Mouse (Mus musculus): ENCODE measurements around the gene Btrc.
"Not testable (repeated sequence)": the region's sequence is repeated elsewhere in the genome, so short reads cannot be mapped to it uniquely, and the experiment has no call there.

Gene Btrc

DNA sequence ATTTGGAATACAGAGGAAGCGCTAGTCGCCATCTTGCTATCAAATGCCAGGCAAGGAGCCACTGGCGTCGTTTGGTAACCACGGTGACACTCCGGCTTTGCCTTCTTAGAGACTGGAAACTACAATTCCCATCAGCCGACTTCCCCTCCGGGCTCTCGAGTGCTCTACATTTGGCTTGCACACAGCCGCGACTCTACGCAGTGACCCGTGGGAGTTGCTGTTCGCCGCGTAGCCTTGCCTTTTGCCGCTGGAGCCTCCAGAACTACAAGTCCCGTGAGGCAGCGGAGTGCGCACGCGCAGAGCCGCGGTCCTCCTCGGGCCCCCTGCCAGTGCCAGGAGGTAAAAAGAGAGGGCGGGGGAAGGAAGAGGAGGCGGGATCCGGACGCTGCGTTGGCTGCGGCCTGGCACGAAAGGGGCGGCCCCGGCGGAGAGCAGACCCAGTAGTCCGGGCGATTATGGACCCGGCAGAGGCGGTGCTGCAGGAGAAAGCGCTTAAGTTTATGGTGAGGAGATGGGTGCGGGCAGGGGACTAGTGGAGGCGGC, at the start of gene Btrc:
Gene Btrc, plus strand, starts transcription at position 351 of the 543 bp plus-strand sequence.
- DNase-seq (ENCODE audit: low spot score): peak; percentile 99

DNA sequence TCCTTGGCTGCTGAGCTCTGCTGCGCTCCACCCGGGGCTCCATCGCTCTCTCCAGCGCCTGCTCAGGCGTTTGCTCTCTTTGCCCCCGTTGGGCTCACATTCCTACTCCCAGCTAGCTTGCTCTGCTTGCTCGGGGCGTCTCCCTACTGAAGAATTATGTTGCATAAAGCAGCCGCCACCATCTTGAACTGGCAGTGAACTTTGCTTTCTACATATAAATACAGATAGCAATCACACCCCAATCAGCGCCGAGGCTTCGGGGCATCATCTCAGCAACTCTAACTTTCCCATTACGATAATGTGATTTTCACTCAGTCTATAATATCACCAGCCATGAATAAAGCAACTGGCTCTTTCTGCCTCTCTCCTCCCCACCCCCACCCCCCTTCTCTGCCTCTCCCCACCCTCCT, 46.1 kb upstream of the Btrc start:
- DNase-seq (ENCODE audit: low spot score): no peak

DNA sequence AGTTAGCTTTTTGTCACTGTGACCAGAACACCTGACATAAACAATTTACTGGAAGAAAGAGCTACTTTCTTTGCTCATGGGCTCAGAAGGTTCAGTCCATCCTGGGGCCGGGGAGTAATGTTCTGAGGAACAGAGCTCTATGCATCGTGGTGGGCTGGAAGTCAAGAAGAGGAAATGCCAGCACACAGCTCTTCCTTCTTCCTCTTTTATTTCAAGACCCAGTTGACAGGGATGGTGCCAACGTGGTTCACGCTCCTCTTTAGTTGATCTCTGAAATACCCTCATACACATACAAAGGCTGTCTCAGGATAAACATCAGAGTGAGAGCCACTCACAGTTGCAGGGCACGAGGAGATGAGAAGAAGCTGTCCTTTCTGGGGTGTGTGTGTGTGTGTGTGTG, 42.5 kb upstream of the Btrc start:
- no peak for DNase-seq (ENCODE audit: low spot score)

DNA sequence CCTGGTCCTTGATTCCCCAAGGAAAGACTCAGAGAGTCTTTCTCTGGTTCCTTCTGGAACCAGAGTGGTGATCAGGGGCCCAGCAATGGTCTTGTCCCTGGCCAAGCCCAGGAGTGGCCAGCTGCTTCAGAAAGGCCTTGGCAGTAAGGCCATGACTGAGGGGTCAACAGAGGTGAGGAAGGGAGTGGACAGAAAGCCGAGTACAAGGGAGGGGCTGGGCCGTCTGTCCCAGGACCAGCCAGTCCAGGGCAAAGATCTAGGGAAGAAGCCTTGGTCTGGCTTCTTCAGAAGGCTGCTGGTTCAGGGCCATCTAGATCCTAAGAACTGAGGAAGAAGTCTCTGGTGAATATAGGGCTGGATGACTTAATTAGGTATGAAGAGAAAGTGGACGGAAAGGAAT, 34.5 kb upstream of the Btrc start:
- no peak for DNase-seq (ENCODE audit: low spot score)

DNA sequence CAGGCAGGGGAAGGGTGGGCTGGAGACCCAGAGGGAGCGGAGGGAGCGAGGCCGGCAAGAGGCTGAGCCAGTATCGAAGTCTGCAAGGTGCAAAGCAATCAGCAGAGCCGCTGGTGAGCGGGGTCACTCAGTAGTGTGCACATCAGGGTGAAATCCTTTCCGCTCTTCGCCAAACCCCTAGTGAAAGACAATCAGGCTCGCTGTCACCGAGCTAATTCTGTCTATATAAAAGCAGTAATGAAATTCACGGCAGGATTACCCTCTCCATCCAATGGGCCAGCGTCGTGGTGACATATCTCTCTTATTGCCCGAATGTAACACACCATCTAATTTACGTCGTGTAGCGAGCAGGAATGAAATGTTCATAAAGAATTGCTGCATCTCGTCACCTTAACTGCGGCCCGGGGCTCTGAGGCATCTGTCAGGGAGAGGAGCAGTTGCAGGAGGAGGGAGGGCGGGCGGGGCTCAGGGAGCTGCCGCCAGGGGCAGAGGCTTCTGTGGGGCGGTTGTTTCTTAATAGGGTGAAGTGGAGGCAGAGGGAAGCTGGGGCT, 33.7 kb upstream of the Btrc start:
- DNase-seq (ENCODE audit: low spot score): no peak

DNA sequence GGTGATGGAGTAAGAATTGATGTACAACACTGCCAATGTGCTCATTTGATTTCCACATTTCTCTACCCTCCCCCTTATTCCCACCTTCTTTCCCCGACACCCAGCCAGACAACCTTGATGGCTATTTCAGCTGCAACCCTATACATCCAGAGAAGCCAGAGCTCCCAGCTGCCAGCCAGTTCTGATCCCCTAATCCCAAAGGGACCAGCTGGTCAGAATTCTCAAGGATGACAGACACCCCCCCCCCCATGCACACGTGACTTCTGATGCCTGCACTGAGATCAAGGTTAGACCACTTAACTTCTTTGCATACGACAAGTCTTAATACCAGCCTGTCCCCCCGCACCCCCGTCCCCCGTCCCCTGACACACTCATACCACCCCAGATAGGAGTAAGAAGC, 26.8 kb upstream of the Btrc start:
- DNase-seq (ENCODE audit: low spot score): no peak

DNA sequence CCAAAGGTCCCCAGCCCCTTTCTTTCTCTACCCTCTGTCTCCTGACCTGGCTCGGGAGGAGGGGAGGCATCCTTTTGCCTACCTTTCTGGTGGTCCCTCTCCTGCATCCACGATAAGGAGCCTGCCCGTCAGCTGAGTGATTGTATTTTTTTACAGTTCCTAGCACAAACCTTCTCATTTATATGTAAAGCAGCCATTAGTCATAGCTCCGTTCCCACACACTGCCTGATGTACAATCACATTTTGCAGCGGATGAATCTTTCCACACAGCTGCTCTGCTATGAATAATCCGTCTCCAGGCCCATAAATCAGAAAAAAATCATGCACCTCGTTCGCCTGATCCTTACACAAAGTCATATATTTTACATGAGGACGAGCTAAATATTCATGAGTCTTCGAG, 25.4 kb upstream of the Btrc start:
- DNase-seq (ENCODE audit: low spot score): no peak

DNA sequence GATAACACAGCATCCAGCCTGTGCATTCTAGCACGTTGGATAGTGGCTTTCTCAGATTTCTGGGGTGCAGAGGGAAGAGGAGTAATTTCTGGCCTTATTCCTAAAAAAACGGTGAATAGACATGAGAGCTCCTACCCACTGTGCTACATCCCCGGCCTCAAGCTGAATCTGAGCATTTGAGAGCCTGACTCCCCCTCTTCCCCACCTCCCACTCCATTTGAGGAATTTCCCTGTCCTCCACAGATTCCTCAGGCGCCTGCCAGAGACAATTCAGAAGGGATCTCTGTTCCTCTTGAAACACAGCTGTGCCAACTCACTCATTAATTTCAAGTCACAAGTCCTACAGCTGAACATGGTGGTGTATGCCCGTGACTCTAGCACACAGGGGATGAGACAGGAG, 19.6 kb upstream of the Btrc start:
- no peak for DNase-seq (ENCODE audit: low spot score)

DNA sequence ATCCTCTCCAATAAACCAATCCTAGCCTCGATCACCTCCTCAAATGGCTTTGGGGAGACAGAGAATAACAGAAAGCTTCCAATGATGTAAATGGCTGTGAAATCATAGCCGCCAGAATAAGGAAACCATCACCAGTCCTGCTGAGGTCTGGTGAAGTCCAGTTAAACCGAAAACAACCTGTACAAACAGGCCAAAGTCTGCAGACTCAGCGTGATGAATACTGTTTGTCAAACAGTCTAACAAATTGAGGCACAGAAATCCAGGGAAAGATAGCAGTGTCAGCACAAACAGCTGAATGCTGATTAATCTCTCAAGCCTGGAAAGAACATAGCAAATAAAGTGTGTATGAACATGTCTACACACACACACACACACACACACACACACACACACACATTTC, 15.3 kb upstream of the Btrc start:
- DNase-seq (ENCODE audit: low spot score): no peak

DNA sequence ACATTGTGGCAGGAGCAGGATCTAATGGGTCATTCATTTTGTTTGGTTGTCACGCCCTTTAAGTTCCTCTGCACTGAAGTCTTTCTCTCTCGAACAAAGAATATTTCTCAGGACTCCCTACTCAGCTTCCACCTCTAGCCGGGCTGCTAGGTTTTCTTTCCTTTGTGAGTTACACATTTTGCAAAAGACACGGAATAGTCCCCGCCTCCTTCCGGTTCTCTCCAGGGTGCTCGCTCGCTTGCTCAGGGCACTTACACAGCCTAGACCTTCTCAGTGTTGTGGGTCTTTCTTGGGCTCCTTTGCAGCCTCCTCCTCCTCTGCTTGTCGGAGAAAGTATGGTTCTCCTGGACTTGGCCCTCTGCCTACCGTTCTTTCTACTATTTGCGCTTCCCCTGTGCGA, 13.1 kb upstream of the Btrc start:
- no peak for DNase-seq (ENCODE audit: low spot score)

DNA sequence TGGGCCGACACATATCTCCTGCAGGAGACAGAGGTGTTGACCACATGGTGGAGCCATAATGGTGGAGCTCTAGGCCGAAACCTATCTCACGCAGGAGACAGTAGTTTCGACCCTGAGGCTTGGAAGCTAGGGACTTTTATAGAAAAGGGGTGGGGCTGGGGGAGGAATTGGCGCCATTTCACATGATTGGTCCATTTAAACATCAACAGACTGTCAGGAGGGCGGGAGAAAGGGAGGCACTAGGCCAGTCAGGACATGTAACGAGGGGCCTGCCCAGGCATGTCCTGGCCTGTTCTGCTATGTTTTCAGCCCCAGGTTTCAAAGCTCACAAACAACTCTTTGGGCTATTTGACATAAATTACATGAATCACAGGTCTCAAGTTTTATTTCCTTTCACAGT, 10.8 kb upstream of the Btrc start:
- DNase-seq (ENCODE audit: low spot score): not testable (repeated sequence)

DNA sequence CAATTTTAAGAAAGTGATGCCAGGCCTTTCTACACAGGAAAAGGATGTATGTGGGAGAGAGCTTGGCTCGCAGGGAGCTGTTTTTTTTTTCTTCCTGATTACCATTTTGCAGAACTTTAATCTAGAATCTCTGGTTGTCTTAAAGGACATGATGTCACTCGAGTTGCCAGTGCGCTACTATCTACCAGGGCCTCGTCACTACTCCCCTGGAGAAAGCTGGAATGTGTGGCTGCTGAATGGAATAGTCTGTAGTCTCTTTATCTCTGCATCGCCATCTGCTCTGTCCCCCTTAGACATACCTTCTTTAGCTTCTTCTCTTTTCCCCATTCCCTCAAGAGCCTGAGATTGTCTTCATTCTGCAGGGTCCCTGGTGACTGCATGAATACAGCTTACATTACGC, 7.9 kb upstream of the Btrc start:
- no peak for DNase-seq (ENCODE audit: low spot score)

DNA sequence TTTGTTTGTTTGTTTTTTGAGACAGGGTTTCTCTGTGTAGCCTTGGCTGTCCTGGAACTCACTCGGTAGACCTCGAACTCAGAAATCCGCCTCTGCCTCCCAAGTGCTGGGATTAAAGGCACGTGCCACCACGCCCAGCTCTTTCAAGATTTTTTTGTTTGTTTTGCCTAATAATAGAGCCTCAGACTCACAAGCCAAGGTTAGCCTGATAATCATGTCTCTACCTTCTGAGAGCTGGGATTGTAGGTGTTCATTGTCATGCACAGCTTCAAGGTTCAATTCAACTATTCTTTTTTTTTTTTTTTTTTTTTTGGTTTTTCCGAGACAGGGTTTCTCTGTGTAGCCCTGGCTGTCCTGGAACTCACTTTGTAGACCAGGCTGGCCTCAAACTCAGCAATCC, 6.7 kb upstream of the Btrc start:
- DNase-seq (ENCODE audit: low spot score): not testable (repeated sequence)

DNA sequence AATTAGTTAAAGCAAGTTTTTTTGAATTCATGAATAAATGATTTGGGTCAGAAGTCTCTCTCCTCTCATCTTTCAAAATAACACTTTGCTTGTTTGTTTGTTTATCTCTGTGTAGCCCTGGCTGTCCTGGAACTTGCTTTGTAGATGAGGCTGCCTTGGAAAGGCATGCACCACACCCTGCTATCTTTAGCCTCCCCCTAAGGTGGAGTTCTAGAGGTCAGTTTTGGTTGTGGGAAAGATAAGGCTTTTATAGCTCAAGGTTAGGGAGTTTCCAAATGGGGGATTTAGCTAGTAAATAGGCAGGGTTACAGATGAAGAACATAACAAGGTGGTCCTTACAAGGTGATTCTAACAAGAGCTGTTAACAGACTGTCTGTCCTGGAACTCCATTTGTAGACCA, 3.0 kb upstream of the Btrc start:
- no peak for DNase-seq (ENCODE audit: low spot score)

DNA sequence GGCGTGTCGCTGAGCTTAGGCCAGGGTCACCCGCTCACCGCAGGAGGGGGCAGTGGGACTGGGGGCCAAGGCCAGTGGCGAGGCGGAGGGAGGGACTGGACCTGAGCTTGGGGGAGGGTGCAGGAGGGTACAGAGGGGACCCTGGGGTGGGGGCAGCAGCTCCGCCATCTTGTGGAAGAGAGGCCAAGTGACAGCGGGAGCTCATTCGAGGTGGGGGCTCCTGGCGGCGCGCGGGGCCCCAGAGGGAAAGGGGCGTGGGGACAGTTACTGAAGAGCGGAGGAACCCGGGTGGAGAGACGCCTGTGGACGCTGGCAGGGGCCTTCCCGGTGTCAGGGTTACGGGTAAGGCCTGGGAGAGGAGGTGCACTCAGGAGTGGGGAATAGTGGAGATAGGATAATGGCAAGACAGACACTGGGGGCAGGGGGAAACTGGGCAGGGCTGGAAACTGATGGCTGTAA, 428 bp downstream of the Btrc start:
- no peak for DNase-seq (ENCODE audit: low spot score)

DNA sequence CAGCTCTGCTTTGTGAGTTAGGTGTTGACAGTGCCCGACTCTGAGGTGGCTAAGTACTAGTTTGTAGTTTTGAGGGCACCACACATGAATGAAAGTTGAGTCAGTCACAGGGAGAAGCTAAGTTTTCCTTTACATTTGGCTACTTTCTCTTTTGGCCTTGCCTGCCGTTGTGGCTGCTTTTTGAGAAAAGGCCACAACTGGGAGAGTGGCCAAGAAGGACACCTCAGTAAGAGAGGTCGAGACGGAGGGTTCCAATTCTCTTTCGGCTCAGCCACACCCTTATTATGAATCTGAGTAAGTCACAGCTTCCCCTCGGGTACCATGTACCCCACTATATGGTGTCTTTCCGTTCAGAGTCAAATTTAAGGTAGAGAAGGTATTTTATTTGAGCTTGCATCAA, 3.1 kb downstream of the Btrc start:
- DNase-seq (ENCODE audit: low spot score): no peak

DNA sequence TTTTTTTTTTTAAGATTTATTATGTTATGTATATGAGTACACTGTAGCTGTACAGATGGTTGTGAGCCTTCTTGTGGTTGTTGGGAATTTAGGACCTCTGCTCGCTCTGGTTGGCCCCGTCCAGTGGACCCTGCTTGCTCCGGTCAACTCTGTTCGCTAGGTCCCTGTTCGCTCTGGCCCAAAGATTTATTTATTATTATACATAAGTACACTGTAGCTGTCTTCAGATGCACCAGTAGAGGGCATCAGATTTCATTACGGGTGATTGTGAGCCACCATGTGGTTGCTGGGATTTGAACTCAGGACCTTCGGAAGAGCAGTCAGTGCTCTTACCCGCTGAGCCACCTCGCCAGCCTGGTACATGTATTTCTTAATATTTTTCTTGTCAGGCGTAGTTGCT, 21.3 kb downstream of the Btrc start:
- DNase-seq (ENCODE audit: low spot score): not testable (repeated sequence)

DNA sequence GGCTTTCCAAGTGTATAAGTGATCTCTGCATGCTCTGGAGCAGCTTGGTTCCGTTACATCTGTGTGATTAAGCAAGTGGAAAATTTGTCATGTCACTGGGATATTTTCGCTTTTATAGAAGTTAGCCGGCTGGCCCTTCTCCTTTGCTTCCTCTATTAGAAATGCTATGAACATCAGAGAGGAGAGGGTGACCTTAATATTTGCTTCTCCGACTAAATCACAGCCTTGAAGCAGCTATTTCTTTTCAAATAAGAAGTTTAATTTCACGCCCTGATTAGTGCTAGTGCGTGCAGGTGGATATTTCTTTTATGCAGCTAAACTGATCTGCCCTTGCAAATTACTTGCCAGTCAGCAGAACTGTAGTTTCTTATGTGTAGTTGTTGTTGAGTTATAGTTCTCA, 25.0 kb downstream of the Btrc start:
- no peak for DNase-seq (ENCODE audit: low spot score)

DNA sequence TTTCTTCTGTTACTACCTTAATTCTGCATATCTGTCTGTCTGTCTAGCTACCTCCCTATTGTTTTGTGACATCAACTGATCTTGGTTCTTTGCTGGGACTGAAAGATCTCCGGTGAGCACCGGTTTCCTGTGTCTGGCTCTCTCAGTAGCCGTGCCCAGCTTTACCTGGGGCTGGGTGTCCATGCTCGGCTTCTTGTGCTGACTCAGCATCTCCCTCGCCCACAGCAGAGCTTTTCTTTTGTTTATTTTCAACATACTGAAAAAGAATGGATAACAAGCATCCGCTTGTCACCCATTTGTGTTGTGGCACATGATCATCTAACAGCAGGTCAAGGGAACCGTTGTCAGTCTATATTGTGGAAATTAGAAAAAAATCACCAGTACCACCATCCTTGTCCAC, 30.5 kb downstream of the Btrc start:
- no peak for DNase-seq (ENCODE audit: low spot score)

DNA sequence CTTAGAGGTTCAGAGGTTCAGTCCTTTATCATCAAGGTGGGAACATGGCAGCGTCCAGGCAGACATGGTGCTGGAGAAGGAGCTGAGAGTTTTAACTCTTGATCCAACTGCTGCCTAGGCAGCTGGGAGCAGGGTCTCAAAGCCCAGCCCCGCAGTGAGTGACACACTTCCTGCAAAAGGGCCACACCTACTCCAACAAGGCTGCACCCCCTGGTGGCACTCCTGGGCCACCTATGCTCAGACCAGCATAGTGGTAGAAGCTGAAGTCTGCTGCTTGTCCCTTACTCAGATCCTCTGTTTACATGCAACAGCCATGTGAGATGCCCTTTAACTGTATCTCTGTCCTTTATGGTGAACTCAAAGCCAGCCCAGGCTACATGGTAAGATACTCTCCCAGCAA, 47.5 kb downstream of the Btrc start:
- no peak for DNase-seq (ENCODE audit: low spot score)

DNA sequence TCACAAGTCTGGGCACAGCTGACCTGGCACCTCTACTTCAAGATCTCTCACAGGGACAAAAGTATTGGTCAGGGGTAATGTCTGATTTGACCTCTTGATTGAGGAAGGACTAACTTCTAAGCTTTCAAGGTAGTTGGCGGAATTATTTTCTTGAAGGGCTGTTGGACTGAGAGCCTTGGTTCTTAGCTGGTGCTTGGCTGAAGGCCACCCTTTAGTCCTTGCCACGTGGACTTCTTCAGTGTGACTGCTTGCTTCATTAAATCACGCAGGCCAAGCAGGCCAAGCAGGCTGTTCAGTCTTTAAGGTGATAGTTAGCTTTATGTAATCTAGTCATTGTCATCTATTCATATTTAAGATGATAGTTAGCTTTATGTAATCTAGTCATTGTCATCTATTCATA, 49.2 kb downstream of the Btrc start:
- no peak for DNase-seq (ENCODE audit: low spot score)

DNA sequence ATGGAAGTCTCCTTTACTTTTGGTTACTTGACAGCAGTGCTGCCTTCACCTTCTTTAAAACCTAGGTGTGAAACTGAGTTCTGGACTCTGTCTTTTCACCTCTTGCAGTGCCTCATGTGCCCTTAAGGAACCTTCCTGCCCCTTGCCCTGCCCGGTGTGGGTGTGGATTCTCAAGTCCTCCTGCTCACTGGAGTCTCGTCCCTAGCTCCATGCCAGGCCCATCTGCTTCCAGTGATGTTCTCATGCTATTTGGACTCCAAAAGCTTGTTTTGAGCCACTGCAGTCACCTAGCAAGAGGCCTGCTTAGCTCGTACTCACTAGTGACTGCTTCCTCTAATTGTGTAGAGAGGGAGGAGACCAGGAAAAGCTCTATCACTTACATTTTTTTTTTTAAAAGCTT, 50.4 kb downstream of the Btrc start:
- no peak for DNase-seq (ENCODE audit: low spot score)

DNA sequence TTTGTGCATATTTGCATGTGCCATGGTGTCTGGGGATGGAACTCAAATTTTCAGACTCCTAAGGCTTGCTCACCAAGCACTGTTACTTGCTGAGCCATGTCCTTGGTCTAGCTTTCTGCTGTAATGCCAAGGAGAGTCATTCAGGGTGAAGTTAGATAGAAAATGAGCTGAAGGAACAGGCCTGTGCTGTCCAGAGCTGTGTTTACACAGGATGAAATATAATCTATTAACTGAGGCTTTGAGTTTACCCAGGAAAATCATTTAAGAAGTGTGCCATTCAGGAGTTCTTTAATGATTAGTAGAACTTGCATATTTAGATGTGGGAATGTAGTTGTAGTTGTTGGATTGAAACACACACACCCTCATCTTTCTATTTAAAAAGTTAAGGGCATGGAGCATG, 54.1 kb downstream of the Btrc start:
- no peak for DNase-seq (ENCODE audit: low spot score)

DNA sequence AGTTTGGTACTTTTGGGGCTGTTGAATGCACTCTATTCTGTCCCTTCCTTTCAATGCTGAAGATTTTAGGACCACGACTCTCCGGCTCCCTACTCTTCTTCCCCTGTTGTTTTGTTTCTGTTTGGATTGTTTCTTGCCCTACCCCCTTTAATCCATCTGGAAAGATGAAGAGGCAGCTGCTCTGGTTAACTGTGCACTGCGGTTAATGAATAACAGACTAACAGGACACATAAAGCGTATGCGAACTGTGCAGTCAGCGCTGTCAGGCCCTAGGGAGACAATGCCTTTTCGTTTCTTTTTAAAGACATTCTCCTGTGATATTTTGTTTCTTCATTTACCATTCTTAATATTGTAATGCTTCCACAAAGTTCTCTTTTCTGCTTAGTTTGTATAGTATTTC, 58.7 kb downstream of the Btrc start:
- no peak for DNase-seq (ENCODE audit: low spot score)

DNA sequence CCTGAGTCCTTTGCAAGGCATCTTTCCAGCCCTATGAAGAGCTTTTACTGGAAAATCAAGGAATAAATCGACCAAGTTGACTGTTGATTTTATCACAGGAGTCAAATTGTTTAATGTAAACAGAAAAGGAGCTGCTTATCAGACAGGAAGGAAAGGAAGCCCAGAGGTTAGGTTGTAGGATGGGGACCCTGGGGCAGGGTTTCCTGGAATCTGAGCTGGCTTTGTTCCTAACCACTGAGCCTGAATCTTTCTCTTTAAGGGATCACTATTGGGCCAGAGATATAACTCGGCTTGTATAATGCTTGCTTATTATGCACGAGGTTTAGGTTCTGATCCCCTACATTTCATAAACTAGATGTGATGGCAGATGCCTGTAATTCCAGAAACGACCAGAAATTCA, 64.6 kb downstream of the Btrc start:
- no peak for DNase-seq (ENCODE audit: low spot score)

Data from testis, postnatal 10 days (tissue).